Comparison of ENCODE assay signal across 7 mouse cellular contexts in the genomic region with DNA sequence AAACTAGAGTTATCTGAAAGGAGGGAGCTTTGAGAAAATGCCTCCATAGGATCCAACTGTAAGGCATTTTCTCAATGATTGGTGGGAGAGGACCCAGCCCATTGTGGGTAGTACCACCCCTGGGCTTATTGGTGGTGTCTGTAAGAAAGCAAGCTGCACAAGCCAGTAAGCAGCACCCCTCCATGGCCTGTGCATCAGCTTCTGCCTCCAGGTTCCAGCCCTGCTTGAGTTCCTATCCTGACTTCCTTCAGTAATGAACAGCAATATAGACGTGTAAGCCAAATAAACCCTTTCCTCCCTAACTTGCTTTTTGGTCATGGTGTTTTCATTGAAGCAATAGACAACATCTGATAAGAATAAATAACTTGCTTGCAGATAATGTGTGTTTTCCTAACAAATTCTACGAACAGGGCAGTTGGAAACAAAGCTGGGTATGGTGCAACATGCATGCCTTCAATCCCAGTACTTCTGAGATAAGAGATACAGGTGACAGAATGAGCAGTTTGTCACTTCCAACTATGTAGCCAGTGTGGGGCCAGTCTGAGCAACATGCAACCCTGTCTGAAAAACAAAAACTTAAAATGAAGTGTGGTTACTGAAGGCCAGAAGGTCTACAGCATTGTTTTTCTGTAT. TPM values are rescaled to one million over a fixed set of nuclear protein-coding genes. Genes with fewer than 3 reads are reported as not detected.
DNase-seq lines count a peak whose midpoint lies in the region; ATAC-seq and TF ChIP-seq lines count a peak whose summit lies in the region.

No protein-coding gene starts in this region.

- no peak for TF ChIP-seq POLR2A in liver, adult 2 months (IDR thresholded peaks at IDR 0.05; ENCODE audit: extremely low read depth, insufficient read depth, low read length)
- TF ChIP-seq POLR2A in embryonic fibroblast, embryonic 13.5 days (IDR thresholded peaks at IDR 0.05; ENCODE audit: low read depth, low read length) = 0 out of 2 replicates have a peak, but pooled peaks have one; percentile 8
- TF ChIP-seq POLR2A in olfactory bulb, adult 2 months (IDR thresholded peaks at IDR 0.05; ENCODE audit: insufficient read depth, low read depth, low read length) = no peak

- H3K9me3 ChIP-seq in limb, embryonic 12.5 days = no peaks in the 10 kb centered on the region

- peak overlapping the region; percentile 91 for H3K9ac ChIP-seq in liver, adult 2 months (ENCODE audit: low read depth, low read length)
- H3K9ac ChIP-seq in limb, embryonic 12.5 days (replicated peaks) = peak overlapping the region; percentile 73

- peaks cover 5% of the 10 kb centered on the region for H3K4me1 ChIP-seq in liver, adult 2 months (ENCODE audit: control insufficient read depth, insufficient read depth, low read length)
- peaks cover 6% of the 10 kb centered on the region for H3K4me1 ChIP-seq in embryonic fibroblast, embryonic 13.5 days (ENCODE audit: control insufficient read depth, insufficient read depth, low read length)
- peaks cover 28% of the 10 kb centered on the region for H3K4me1 ChIP-seq in limb, embryonic 12.5 days (replicated peaks)
- peaks cover 2% of the 10 kb centered on the region for H3K4me1 ChIP-seq in olfactory bulb, adult 2 months (ENCODE audit: control insufficient read depth, insufficient read depth, low read length)

- peaks cover 10% of the 10 kb centered on the region; the same call in 1 of the 2 replicates for H3K79me2 ChIP-seq in liver, adult 2 months (ENCODE audit: control insufficient read depth, insufficient read depth, low read length)

- WGBS in liver, adult 2 months = 4% methylated on average over 2 of the region's 2 CpGs
- WGBS in limb, embryonic 12.5 days = 37% methylated on average over 2 of the region's 2 CpGs
- 36% methylated on average over 2 of the region's 2 CpGs for WGBS in olfactory bulb, adult 2 months

- H3K27me3 ChIP-seq in liver, adult 2 months (ENCODE audit: control insufficient read depth, insufficient read depth, low read length) = no peaks in the 10 kb centered on the region
- H3K27me3 ChIP-seq in limb, embryonic 12.5 days = no peaks in the 10 kb centered on the region

- peak; percentile 59 for DNase-seq in liver, adult 2 months (ENCODE audit: extremely low read depth, low read depth, low spot score)
- no peak for DNase-seq in liver
- DNase-seq in embryo, embryonic 10.5 days (ENCODE audit: low spot score) = no peak
- DNase-seq in adrenal gland, postnatal 10 days = no peak

- peaks cover 3% of the 10 kb centered on the region; the same call in 1 of the 2 replicates for H3K36me3 ChIP-seq in liver, adult 2 months (ENCODE audit: control insufficient read depth, insufficient read depth, low read length)
- peaks cover 18% of the 10 kb centered on the region for H3K36me3 ChIP-seq in limb, embryonic 12.5 days

- H3K4me3 ChIP-seq in liver, adult 2 months (ENCODE audit: insufficient read depth, low read depth, low read length) = peak overlapping the region; percentile 87
- peak overlapping the region; percentile 46 for H3K4me3 ChIP-seq in embryonic fibroblast, embryonic 13.5 days (ENCODE audit: insufficient read depth, low read length)
- H3K4me3 ChIP-seq in limb, embryonic 12.5 days (replicated peaks) = peak overlapping the region; percentile 94
- H3K4me3 ChIP-seq in olfactory bulb, adult 2 months (ENCODE audit: insufficient read depth, low read depth, low read length) = peak overlapping the region; percentile 75; the same call in 1 of the 2 replicates

- TF ChIP-seq CTCF in liver, adult 2 months (IDR thresholded peaks at IDR 0.05; ENCODE audit: low read depth, low read length) = no peak
- no peak for TF ChIP-seq CTCF in embryonic fibroblast, embryonic 13.5 days (IDR thresholded peaks at IDR 0.05; ENCODE audit: borderline replicate concordance, insufficient read depth, low read length)
- TF ChIP-seq CTCF in olfactory bulb, adult 2 months (IDR thresholded peaks at IDR 0.05; ENCODE audit: insufficient read depth, low read depth, low read length) = no peak

- H3K4me2 ChIP-seq in limb, embryonic 12.5 days = peak overlapping the region; percentile 80

- ATAC-seq in limb, embryonic 12.5 days (ENCODE audit: insufficient number of reproducible peaks, insufficient read depth, low FRiP score, low TSS enrichment, low read depth) = peak; percentile 21; the same call in 1 of the 2 replicates

- H3K27ac ChIP-seq in liver, adult 2 months (replicated peaks; ENCODE audit: insufficient read depth, low read depth, low read length) = peak overlapping the region; percentile 96
- peak overlapping the region; percentile 70 for H3K27ac ChIP-seq in embryonic fibroblast, embryonic 13.5 days (ENCODE audit: insufficient read depth, low read length)
- H3K27ac ChIP-seq in limb, embryonic 12.5 days = peak overlapping the region; percentile 94
- peak overlapping the region; percentile 63 for H3K27ac ChIP-seq in olfactory bulb, adult 2 months (ENCODE audit: insufficient read depth, low read depth, low read length)

RNA-seq across cellular contexts. Expression of a gene that starts 0.8 kb away (rescaled TPM):
- total RNA-seq in liver, adult 2 months (2014; rRNA removed) = 40.7 and 42.0 TPM in 2 replicates
- 24.0 and 25.7 TPM in 2 replicates for polyA plus RNA-seq in liver, adult 2 months (2012; rRNA removed)
- polyA plus RNA-seq in embryonic fibroblast, embryonic 13.5 days (2011; ENCODE audit: insufficient read length, low read depth, missing spikeins) = 147 and 166 TPM in 2 replicates
- polyA plus RNA-seq in limb, embryonic 12.5 days (2016; fragmentation: Nextera tagmentation; extraction: Ambion mirVana) = 331 and 335 TPM in 2 replicates
- polyA plus RNA-seq in olfactory bulb, adult 2 months (2012; ENCODE audit: insufficient read depth, insufficient read length, low replicate concordance, missing spikeins) = not detected in 2 replicates
- 100 to 1,000 TPM; 135 to 153 TPM for total RNA-seq in adrenal gland, postnatal 10 days (2021)

RNA-seq across cellular contexts. Expression of a gene that starts 46.8 kb away (rescaled TPM):
- 0.28 TPM in 1 of 2 replicates, not detected in the other for total RNA-seq in liver, adult 2 months (2014; rRNA removed)
- polyA plus RNA-seq in liver, adult 2 months (2012; rRNA removed) = 0.40 TPM in 1 of 2 replicates, not detected in the other
- polyA plus RNA-seq in embryonic fibroblast, embryonic 13.5 days (2011; ENCODE audit: insufficient read length, low read depth, missing spikeins) = not detected in 2 replicates
- polyA plus RNA-seq in limb, embryonic 12.5 days (2016; fragmentation: Nextera tagmentation; extraction: Ambion mirVana) = 13.8 and 19.2 TPM in 2 replicates
- not detected in 2 replicates for polyA plus RNA-seq in olfactory bulb, adult 2 months (2012; ENCODE audit: insufficient read depth, insufficient read length, low replicate concordance, missing spikeins)
- under 1 TPM in 1 of 2 experiments, not detected in 1; 0.82 TPM for total RNA-seq in adrenal gland, postnatal 10 days (2021)

RNA-seq across cellular contexts. Expression of a gene that starts 50.2 kb away (rescaled TPM):
- 13.6 and 17.9 TPM in 2 replicates for total RNA-seq in liver, adult 2 months (2014; rRNA removed)
- 15.2 and 20.0 TPM in 2 replicates for polyA plus RNA-seq in liver, adult 2 months (2012; rRNA removed)
- polyA plus RNA-seq in embryonic fibroblast, embryonic 13.5 days (2011; ENCODE audit: insufficient read length, low read depth, missing spikeins) = 99.8 and 117 TPM in 2 replicates
- 56.7 and 59.6 TPM in 2 replicates for polyA plus RNA-seq in limb, embryonic 12.5 days (2016; fragmentation: Nextera tagmentation; extraction: Ambion mirVana)
- polyA plus RNA-seq in olfactory bulb, adult 2 months (2012; ENCODE audit: insufficient read depth, insufficient read length, low replicate concordance, missing spikeins) = not detected in 2 replicates
- total RNA-seq in adrenal gland, postnatal 10 days (2021) = 10 to 100 TPM; 38.7 to 56.6 TPM

Comparison
In these comparisons a context has a peak if more than half of its experiments do, and no peak if none do; other contexts are left out.
1. RNA of a gene that starts 46.8 kb away (polyA plus RNA-seq): 13.8 to 19.2 TPM in limb, embryonic 12.5 days; 0.40 TPM in liver, adult 2 months, not detected in embryonic fibroblast, embryonic 13.5 days and not detected in olfactory bulb, adult 2 months; every median in the first group is over 10 times any median in the second.
2. Peak in every context shown above with its lines, with median percentiles within 50 percentile points of each other: H3K27ac ChIP-seq and H3K4me3 ChIP-seq.